Mouse (Mus musculus) layer of hippocampus, postnatal 14 days (tissue): ENCODE measurements around the gene Ing4. TPM values are rescaled to one million over a fixed set of nuclear protein-coding genes. Genes with fewer than 3 reads are reported as not detected.
"Not testable (repeated sequence)": the region's sequence is repeated elsewhere in the genome, so short reads cannot be mapped to it uniquely, and the experiment has no call there.

ENCODE experiments used
- DNase-seq, 2 experiments: peaks; one replicate each; pipeline ENCODE4 v3.0.0; 2021 to 2022; ENCODE audit warnings: low spot score in 2 of 2, mixed read lengths in 1 of 2
- total RNA-seq, 2 experiments: library from RNA; stranded (reverse); gene quantifications; 2 replicates each; pipeline ENCODE4 v1.2.3; 2021

The Ing4 gene
- total RNA-seq, 2 experiments from 2014 or later: 62.5 to 62.6 TPM

DNA sequence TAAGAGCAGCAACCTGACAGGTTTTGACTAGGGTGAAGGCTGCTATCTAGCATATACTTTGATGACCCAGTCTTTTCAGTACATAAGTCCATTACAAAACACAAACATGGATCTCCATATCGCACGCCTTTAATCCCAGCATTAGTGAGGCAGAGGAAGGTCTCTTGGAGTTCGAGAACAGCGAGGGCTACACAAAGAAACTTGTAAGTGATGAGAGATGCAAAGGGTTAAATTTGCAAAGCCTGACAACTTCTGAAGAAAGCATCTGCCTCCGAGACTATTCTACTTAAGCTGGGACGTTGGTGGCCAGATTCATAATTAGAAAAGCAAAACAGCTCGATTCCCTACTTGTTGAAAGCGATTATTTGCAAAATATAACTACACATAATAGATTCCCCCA lies 429 bp upstream of the Ing4 start:
- no peak for DNase-seq

DNA sequence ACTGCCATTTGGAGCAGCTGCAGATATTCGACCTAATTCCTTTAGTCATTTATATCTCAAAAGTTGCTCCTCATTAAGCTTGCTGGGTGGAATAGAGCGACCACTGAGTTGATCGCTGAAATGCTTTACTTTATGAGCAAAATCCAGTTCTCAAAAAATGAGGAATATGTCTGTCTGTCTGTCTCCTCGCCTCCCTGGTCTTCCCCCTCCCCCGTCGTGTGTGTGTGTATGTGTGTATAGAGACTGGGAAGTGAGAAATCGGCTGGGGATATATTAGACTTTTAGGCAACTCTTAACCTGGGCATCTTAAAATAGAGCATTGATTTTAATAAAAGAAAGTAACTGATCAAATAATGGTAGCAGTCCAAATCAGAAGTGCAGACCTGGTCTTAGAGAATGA lies 661 bp downstream of the Ing4 start:
- DNase-seq: no peak

DNA sequence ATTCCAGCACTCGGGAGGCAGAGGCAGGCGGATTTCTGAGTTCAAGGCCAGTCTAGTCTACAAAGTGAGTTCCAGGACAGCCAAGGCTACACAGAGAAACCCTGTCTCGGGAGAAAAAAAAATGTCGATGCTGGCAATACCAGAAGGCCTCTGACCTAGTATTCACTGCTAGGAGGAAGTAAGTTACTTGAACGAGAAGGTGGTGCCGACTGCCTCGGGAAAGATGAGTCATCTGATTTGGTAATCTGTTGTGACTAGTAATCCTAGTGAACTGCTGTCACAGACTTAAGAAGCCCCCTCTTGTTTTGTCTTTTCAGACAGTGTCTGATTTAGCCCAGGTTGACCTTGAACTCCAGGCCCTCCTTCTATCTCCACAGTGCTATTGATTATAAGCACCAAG lies 1.5 kb downstream of the Ing4 start:
- DNase-seq: no peak

DNA sequence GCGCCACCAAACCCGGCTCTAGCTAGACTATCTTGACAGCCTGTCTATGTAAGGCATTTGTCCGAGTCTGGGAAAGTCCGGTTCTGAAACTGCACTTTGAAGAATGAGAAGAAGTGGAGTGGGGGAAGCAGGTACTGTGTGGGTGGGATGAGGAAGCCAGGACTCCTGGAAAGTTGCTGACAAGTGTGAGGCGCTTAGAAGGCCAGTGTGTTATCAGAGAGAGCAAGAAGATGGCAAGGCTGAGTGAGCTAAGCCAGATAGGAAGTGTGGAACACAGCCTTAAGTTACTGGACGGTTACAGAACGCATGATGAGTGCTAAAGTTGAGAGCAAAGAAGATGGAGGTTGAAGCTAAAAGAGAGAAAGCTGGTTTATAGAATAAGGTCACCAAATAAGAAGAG lies 2.5 kb downstream of the Ing4 start:
- DNase-seq: no peak

DNA sequence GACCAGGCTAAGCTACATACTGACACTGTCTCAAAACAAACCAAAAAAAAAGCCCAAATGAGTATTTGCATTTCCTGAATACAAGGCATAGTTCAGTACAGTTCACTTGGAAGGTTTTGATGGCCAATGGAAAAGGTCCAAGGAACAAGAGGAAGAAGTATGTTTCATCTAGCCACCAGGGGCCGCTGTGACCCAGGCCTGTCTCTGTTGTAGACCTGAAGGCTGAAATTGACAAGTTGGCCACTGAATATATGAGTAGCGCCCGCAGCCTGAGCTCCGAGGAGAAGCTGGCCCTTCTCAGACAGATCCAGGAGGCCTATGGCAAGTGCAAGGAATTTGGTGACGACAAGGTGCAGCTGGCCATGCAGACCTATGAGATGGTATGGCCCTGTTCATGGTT lies 7.1 kb downstream of the Ing4 start:
- peak; percentile 68 to 87 for DNase-seq

DNA sequence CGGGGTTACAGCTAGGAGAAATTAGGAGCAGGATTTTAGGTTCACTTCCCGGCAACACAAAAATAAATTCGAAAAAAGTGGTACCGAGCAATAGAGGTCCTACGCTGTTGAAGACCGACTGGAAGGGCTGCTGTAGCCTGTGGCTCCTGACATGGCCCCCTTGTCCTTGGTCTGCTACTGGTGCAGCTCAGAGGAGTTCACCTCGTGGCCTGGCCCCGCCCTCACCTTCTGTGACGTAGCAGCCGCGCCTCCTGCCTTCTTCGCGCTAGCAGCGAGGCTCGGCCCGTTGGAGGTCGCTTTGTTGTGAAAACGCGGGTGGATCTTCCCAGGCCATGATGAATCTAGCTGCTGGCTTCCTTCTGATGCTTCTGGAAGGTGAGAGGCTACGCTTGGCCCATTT lies 10.1 kb downstream of the Ing4 start, which contains the start of gene Acrbp:
Gene Acrbp (plus strand): TSS at position 12 of the 400 bp plus-strand sequence.
- DNase-seq: no peak

DNA sequence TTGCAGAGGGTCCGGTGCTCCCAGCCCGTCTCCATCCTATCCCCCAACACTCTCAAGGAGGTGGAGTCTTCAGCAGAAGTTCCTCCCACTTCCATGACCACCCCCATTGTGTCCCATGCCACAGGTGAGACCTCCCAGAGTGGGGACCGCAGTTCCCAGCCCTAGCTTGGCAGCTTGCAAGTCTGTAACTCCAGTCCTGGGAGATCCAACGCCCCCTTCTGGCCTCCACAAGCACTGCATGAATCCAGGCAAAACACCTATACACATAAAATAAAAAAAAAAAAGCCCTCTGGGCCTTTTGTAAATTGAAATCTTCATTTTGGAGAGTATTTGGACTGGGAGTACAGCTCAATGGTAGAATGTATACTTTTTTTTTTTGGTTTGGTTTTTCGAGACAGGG lies 11.7 kb downstream of the Ing4 start:
- DNase-seq: no peak

DNA sequence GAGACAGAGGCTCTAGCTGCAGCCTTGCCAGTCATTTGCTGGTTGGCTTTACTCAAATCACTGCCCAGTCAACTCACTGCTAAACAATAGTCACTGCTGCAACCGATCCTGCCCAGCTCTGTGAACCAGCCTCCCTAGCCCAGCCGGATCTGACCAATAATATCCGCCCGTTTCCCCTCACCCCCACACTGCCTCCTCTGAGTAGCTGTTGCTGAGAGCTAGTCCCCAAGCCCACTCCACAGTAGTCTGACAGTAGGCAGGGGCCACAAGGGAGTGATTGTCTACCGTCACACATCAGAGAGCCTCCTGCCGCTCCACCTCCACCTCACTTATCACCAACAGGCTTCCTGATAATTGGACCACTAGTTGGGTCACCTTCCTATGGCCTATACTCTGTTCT lies 21.9 kb downstream of the Ing4 start:
- no peak for DNase-seq

DNA sequence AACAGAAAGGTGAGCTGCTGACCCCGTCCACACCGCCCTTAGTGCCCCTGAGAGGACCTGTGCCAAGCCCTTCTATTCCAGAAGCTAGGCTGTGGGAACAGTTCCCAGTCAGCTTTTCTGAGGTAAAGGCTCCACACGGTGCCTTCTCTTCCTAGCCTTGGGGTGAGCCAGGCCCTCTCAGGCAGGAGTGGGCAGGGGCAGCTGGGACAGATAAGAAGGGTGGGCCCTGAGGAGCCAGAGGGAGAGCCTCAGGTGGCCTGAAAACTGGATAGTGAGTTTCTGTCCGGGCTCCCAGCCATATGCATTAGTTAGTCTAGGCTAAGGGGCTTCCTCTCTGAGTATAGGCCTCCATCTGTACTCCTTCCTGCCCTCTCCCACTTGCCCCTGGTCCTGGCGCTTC lies 23.0 kb downstream of the Ing4 start:
- no peak for DNase-seq

DNA sequence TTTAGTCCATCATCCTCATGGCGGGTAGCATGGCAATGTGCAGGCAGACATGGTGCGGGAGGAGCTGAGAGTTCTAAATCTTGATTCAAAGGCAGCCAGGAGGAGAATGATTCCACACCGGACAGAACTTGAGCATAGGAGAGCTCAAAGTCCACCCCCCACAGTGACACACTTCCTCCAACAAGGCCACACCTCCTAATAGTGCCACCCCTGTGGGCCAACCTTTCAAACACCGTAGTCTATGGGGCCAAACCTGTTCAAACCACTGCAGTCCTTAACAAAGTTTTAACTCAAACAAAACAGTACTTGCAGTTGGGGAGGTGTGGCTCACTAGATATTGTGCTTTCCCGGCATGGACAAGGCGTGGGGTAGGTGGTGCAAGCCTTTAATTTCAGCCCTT lies 24.3 kb downstream of the Ing4 start:
- no peak for DNase-seq

DNA sequence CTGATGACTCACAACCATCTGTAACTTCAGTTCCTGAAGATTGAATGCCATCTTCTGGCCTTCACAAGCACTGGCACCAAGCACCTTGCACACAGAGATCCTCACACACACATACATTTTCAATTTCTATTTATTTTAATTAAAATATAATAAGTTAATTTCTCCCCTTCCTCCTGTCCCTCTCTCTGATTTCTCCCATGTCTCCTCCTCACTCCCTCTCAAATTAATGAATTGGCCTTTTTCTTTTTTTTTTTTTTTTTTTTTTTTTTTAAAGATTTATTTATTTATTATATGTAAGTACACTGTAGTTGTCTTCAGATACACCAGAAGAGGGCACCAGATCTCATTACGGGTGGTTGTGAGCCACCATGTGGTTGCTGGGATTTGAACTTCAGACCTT lies 25.7 kb downstream of the Ing4 start:
- DNase-seq: not testable (repeated sequence)

DNA sequence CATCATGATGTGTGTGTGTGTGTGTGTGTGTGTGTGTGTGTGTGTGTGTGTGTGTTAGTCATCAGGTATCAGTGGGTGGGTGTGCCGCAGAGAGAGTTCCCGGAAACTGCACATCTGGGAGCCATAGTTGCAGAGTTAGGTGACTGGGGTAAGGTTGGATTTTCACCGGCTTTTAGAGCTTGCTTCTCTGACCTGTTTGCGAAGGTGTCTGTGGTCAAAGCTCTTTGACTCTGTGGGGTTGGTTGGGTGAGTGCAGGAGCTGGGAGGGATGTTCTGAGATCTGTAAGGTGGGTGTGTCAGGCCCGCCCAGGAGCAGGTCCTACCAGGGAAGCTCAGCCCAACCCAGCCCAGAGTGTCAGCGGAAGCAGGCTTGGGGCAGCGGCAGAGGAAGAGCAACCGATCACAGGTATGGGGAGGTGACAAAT lies 28.0 kb downstream of the Ing4 start, which contains the start of gene Lpar5:
Gene Lpar5 (plus strand): TSS at position 350 of the 425 bp plus-strand sequence.
- no peak for DNase-seq

DNA sequence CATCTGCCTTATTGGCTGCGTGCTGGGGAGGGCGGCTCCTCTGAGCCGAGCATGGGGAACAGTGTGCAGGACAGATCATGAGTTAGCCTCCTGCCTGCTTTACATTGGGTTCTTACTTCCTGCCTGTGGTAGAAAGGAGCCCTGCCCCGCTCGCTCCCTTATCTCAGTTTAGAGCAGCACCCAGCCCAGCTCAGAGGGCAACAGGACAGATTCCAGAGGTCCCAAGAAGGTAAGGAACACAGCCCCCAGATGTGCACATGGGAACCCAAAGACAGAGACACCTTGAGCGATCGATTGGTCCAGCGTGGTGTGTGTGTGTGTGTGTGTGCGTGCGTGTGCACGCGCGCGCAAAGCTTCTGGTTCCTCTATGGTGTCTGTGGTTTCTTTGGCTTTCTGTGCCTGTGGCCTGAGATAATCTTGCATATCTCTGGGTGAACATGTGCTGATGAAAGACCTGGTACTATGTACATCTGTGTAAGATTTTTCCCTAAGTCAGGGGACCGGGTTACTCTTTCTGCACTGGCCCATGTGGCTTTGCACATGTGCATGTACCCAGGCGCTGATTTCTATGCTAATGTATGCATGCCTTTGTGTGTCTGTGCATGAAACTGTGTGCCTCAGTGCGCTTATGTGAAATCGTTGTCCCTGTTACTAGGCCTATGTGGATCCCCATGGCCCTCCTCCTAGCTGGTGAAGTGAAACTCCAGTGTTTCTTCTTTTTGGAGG lies 31.8 kb downstream of the Ing4 start:
- DNase-seq: no peak

DNA sequence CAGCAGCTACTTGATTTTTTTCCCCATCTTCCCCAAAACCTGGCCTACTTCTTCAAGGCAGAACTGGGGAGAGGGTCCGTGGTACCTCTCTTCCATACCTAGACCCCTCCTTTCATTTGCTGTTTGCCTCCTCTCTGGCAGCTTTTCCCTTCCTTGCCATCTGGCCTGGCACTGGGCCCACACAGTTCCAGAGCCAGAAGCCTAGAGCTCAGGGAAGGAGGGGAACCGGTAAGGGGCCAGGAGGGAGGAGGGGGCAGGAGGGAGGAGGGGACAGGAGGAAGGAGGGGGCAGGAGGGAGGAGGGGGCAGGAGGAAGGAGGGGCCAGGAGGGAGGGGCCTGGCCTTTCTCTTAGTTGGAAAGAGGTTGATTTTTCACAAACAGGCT lies 32.3 kb downstream of the Ing4 start:
- DNase-seq: peak; percentile 64 to 67

DNA sequence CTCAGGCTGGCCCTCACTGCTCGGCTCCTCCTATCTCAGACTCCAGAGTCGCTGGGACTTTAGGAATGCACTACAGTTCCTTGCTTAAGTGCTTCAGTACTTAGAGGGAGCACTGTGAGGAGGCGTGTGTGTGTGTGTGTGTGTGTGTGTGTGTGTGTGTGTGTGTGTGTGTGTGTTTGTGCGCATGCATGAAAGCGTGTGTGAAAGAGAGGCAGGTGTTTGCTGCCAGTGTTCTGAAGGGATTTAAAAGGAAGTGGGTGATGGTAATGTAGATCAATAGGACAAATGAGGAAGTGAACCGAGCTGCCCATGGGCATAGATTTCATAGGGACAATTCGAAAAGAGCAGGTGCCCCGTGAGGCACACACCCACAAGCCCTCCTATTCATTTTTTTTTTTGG lies 34.3 kb downstream of the Ing4 start:
- DNase-seq: no peak

DNA sequence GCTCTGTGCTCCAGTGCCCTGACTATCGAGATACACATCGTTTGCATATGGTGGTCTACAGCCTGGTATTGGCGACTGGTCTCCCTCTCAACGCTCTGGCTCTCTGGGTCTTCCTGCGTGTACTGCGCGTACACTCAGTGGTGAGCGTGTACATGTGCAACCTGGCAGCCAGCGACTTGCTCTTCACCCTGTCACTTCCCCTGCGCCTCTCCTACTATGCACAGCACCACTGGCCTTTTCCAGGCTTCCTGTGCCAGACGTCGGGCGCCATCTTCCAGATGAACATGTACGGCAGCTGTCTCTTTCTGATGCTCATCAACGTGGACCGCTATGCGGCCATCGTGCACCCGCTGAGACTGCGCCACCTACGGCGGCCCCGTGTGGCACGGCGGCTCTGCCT lies 41.8 kb downstream of the Ing4 start:
- DNase-seq: no peak

DNA sequence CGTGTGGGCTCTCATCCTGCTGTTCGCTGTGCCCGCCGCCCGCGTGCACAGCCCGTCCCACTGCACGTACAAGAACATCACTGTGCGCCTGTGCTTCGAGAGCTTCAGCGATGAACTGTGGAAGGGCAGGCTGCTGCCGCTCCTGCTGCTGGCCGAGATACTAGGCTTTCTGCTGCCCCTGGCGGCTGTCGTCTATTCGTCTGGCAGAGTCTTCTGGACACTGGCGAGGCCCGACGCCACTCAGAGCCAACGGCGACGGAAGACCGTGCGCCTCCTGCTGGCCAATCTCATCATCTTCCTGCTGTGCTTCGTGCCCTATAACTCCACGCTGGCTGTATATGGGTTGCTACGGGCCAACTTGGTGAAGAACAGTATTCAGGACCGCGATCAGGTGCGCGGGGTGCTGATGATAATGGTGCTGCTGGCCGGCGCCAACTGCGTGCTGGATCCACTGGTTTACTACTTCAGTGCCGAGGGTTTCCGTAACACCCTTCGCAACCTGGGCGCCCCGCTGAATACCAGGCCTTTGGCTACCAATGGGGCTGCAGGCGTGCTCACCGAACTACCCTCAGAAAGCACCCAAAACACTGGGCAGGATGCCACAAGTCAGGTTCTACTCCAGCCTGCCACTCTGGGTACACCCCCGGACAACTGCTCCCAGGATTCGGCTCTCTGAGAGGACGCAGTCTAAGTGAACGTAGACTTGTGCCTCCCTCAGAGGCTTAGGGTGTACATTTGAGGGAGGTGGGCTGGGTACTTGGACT lies 42.4 kb downstream of the Ing4 start:
- DNase-seq: peak; percentile 86 to 91

DNA sequence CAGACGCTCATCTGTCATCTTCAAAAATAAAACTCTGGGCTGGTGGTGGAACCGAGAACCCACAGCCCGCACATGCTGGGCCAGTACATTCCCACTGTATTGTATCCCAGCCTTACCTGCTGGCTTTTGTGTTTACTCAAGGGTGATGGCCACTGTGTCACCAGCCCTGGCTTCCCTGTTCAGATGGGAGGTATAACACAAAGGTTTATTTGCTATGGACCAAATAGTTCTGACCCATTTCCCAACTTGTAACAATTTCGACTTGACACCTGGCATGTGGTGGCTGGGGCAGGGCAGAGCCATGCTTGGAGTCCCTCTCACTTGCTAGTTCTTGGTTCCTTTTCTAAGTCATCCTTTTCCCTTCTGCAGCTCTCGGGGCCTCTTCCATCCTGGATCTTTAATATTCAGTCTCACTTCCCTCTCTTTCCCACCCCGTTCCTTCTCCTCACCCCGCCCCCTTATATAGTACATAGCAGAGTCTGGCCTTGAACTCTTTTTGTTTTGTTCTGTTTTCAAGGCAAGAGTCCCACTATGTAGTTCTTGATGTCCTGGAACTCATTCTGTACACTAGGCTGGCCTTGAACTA lies 43.3 kb downstream of the Ing4 start:
- DNase-seq: no peak

DNA sequence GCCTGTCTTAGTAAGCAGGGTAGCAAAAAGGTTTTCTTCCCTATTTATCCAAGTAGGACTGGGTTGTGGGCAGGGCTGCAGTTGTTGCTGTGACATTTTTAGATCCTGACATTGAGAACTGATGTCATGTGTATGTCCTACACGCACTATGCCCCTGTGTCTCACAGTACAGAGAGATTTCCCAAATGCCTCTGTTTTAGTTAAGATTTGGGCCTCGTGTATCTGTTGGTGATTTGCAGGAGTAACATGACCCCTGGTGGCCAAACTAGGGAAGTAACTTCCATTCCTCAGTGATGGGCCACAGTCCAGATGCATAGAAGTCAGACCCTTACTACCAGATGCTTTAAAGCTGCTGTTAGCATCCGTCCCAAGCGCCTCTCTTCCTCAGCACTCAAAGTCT lies 44.9 kb downstream of the Ing4 start:
- DNase-seq: peak; percentile 66 to 83

DNA sequence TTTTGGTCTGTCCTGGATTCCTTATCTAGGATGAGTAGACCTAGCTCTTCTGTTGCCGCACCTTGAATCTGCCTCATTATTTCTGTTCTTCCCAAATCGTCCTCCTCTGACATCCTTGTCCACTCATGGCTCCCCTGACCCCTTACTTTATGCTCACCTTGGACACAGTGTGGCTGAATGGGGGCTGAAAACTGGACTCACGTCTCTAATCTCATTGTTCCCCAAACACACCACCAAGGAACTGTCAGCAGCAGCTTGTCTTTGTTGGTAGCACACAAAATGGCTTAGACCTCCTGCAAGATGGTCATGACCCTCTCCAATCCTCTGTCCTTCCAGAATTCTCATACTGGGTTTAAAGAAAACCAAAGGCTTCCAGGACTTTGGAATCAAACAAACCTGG lies 48.4 kb downstream of the Ing4 start:
- DNase-seq: no peak

DNA sequence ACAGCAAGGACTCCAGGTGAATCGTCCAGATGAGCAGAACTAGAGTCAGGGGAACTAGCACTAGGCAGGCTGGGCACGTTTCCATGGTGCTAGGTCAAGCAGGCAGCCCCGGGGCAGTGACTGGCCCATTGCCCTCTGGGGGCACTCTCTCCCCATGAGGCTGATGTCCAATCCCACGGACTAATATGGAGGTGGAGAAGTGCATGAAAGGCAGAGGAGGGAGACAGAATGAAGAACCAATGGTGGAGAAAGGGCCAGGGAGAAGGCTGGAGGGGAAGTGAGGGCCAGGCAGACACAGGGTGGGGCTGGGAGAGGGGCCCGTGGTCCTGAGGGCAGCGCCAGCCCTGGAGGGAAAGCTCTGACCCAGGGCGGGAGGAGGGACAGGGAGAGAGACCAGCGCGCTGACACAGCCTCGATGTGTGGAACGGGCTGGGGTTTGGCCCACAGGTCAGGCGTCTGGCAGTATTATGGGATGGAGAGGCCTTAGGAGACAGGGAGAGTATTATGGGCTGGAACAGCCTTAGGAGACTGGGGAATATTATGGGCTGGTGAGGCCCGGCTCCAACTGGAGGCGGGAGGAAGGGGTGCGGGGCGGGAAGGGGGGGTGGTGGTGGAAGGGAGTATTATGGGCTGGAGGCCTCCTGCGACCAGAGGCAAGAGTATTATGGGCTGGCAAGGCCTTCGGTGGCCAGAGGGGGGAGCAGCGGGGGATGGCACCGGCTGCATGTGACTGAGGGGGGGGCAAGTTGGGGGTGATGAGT lies 49.2 kb downstream of the Ing4 start:
- peak; percentile 76 to 83 for DNase-seq
